Mouse (Mus musculus) gonadal fat pad, adult 2 months (tissue): ENCODE results near the gene Cobll1. TPM values are rescaled to one million over a fixed set of nuclear protein-coding genes. Genes with fewer than 3 reads are reported as not detected.
A peak's percentile ranks its signal among the peaks of the same experiment; 100 is the strongest.

Experiments
- DNase-seq: peaks from one replicate; pipeline ENCODE4 v3.0.0-alpha.2; 2012; ENCODE audit warnings: low read depth
- polyA plus RNA-seq: library from polyadenylated mRNA; depleted of rRNA; stranded (reverse); fragments of >200 nt; gene quantifications from 2 replicates; pipeline ENCODE4 v1.2.3, GENCODE M21; 2012

Cobll1 gene
- polyA plus RNA-seq, 1 experiment: 18.4 TPM

DNA sequence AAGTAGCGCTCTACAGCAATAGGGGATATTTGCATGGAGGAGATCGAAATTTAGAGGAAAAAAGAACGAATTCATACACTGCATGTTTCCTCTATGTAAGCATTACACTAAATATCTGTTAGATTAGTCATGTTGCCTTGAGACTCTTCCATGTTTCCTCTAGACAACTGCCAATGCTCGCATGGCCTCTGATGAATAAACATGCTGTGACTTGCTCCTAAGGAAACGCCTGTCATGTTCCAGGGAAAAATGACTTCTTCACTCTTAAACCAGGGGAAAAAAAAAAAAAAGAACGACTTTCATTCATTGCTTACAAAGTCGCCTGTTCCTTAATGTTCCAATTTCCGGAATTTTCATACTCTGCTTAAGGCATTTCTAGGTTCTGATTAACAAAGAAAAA is 2.1 kb downstream of the Cobll1 start:
- DNase-seq: peak; percentile 55

DNA sequence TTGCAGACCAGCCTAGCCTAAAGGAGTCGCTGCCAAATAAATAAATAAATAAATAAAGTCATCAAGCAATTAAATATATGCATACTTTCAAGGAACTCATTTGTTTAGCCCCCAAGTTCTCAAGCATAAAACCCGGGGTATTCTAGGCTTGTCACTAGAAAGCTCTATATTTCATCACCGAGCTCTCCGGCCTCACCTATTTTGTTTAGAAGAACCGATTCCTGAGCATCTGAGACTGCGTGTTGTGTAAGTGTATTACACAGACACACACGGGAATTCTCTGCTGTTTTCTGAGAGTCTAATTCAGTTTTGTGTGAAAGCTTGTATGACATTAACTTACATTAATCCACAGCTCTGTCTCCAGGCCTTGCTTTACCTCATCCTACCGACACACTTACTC is 2.6 kb downstream of the Cobll1 start:
- no peak for DNase-seq

DNA sequence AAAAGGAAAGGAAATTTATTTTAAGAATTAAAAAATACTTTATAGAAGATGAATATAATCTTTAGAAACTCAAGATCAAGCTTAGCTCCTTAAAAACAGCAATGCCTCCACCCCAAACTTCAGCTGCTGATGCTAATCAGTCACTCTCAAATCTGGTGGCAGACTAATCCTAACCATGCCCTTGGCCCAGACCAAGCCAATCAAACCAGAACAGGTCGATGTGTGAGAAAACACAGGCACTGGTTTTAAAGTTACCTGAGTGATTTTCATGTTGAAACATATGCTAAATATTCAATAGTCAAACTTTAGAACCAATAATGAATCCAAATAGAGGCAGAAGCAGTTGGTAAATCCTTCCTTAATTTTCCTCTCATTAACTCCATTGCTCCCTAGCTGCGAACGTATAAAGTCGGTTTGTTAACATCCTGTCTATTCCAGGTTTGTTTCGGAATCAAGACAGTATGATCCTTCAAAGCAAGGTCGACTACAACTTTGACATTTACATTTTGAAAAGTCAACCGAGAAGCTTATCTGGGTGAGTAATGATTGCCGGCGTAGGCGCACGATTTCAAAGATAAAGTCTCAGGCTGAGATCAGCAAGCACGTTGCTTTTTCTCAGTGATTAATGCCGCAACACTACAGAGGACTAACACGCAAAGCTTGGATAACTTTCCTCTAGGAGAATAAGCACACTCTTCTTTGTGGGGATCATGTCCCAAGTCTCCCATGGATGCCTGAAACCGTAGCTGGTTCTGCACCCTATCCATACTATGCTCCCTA is 6.3 kb downstream of the Cobll1 start:
- no peak for DNase-seq

DNA sequence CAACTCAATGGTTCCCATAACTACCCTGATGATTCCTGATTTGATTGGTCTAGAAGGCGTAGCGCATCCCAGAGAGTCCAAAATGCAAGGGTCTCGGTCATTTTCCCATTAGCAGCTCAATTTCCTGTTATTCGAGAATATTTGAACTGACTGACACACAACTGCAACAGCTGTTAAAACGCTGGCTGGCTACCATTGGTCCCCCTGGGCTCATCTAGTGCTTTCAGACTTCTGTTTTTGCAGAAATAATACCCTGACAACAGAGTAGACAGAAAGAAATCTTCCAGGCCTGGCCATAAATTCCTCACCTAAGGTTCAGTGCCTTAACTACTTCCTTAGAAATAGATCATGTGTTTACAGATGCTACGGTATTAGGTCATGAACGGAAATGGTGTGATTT is 10.8 kb downstream of the Cobll1 start:
- DNase-seq: no peak

DNA sequence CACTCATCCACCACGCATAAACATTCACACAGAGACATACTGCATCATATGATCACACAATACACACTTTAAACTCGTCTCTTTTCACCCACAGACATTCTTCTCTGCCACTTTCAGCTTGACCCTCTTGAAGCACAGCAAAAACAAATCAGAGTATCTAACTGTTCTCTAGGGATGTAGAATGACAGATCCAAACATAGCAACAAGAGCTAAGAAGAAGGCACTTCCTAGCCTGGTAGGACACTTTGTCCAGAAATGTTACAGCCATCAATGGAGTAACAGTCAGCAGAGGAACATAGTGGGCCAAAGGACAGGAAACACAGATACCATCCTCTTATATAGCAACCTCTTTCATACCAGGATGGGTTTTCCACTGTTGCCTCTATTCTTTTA is 11.3 kb downstream of the Cobll1 start:
- no peak for DNase-seq

DNA sequence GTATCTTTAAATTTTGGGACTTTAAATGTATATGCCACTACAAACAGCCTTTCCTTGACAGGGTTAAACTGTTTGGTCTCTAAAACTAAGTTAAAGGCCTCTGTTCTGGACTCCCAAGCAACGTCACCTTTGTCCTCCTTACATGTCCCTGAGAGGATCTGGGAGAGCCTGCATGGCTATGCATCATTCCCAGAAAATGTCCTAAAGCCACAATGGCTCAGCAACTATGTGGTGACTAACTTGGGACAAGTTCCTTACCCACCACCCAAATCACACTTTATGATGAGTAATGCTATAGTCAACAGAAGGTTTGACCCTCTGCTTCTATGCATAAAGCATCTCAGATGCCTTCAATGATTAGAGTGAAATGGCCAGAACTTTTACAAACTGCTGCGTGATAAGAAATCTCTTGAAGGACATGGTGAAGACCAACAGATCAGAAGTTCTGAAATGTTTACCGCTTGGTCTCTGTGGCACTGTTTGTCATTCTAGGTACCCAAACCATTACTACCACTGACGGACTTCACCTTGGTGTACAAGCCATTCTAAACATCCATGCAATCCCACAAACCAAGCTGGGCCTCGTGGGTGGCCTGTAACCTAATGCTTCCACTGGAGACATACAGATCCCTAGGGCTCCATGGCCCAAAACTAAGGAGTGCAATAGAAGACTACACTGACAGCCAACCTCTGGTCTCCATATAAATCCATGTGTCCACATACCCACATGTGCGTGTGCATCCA is 11.9 kb downstream of the Cobll1 start:
- DNase-seq: no peak

DNA sequence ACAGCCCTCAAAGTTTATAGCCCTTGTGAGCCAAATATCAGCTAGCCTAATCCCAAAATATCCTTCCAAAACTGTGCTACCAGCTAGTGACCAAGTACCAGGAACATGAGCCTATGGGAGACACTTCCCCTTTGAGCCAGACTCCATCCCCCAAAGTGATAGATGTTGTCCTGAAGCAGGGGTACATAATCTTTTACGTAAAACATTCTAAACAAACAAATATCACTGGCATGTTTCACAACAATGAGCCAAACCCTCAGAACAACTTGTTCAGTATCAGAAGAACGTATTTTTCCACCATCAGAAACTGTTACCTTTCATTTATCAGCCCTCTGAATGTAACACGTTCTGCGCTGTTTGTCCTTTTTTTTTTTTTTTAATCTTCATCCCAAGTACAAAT is 12.7 kb downstream of the Cobll1 start:
- no peak for DNase-seq

DNA sequence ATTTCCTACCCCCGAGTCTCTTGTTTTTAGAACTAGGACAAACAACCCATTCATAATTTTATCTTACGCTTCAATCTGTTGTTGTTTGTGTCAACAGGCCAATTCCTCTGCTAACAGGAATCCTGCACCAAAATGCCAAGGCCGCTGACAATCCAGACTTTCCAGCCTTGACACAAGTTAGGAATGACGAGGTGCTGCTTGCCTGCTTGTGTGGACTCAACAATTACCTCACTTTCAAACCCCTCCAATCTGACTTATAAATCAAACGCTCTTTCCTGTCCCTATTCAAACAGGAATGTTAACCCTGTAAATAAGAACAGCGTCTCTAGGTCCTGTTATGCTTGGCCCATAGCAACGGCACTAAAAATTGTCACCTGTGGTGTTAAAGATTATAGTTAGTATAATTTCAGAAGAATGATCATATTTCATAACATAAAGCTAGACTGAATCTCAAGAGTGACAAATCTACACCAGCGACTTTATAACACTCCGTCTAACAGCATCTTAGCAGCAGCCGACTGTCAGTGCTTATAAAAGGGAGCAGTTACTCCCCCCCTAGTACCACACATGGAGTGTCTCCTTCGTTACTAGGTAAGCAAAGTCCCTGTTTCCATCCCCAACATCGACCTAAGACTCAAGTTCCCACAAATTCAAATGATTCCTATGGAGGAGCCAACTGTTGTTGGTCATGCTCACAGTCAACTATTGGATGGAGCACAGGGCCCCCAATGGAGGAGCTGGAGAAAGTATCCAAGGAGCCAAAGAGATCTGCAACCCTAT is 15.1 kb downstream of the Cobll1 start:
- DNase-seq: no peak

DNA sequence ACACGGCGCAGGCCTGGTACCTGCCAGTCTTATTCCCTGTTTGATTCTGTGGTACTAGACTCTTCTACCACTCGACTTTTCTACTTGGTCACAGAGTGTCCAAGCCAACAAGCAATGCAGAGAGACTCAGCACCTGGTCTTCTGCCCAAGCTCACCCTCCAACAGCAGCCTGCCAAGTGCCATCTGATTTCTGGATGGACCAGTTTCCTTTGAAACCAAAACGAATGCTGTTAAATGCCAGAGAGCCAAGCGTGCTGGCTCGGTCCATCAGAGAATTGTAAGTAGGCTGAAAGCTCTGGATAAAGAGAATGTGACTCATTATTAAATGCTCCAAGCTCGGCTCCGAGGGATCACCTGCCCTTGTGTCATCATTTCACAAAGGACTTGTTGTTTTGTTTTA is 16.2 kb downstream of the Cobll1 start:
- no peak for DNase-seq

DNA sequence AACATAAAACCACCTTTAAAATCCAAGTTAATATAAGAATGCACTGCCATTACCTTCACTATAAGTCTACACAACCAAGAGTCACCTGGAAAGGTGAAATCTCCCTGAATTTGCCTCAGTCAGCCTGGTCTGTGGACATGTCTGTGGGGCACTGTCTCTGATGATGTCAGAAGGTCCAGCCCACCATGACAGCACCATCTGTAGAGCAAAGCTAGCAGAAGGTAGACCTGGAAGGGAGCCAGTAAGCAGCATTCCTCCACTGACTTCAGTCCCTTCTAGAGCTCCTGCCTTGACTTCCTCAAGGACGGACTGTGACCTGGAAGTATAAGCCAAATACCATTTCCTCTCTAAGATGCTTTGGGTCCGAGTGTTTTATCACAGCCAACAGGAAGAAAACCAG is 17.6 kb downstream of the Cobll1 start:
- no peak for DNase-seq

DNA sequence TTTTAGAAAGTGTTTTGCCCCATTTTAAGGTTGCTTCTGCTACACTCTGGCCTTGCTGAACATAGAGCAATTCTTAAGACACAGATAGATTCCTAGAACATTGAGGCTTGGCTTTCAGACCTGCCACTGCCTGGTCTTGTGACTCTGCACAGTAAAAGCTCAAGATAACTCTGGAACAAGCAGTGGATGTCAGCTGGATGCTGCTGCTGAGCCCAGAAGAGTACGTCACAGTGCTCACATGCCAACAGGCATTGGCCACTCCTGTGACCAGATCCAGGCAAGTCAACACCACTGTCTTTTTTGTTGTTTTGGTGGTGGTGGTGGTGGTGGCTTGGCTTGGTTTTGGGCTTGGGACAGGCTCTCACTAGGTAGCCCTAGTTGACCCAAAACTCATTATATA is 18.6 kb downstream of the Cobll1 start:
- DNase-seq: no peak

DNA sequence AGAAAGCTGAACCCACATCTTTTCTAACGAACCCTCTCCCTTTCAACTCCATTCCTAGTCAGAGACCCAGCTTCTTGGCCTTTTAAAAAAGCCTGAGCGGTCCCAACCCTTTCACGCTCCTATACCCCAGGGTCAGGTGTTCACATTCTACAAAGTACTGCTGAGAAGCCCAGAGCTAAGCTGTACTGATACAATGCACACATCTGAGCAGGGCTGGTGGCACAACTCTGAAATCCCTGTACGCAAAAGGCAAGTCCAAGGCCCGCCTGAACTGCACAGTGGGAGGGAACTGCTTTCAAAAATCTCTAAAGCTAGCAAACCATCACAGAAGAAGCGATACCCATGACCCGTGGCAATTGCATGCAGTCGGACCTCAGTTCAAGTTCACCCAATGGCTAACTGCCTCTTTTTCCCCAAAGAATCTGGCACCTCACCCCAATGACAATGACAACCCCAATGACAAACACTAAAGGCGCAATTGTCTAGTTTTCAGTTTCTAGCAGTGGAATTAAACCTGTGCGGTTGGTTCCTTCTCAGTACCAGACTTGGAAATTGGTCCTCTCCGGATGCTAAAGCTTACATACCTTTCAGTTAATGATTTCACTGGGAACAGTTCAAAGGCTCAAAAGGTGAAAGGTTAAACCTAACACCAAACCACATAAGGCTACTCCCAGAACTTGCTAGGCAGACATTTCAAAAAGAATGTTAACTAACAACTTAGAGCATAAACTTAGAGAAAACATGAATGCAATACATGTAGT is 19.6 kb downstream of the Cobll1 start:
- DNase-seq: no peak

DNA sequence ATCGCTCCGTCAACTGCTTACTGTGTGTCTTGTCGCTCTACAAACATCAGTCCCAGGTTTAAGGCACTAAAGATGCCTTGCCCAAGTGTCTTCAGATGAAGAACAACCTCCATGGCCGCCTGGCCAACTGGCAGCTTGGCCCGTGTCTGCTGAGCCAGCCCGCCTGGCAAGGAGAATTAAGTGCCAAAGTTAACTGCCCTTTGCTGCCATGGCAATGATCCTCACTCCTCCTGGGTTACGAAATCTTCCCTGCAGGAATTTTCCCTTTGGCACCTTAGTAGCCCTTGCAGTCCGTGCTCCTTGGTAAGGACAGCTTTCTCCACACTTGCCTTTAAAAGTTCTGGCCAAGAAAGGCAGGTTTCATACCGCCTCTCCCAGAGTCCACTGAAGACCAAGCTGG is 20.9 kb downstream of the Cobll1 start:
- no peak for DNase-seq

DNA sequence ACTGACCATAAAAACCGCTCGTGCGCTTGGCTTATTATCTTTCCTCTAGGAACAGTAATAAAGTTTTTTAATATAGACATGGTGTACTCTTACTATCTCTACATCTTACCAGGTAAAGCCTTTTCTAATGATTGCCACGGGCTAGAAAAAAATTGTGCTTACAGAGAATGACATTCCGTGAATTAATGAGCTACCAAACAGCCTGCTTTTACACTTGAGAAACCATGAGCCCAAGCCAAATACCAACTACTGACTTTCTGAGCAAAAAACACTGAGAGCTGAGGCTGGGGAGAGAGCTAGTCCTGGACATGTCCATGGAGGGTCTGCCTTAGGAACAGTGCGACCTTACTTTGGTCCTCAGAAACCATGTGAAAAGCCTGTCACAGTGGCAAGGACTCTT is 21.5 kb downstream of the Cobll1 start:
- DNase-seq: no peak

DNA sequence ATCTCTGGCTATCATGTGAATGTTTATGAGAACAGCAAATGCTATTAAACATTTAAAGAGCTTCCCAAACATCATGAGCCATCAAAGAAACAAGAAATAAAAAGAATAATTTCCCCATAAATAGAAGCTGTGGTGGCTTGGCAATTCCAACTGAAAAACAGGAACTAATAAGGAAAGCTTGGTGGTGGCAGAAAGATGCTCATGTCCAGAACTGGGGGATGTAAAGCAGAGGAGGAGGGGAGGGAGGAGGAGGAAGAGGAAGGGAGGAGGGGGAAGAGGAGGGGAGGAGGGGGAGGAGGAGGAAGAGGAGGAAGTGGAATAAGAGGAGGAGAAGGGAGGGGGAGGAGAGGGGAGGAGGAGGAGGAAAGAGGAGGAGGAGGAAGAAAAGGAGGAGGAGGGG is 23.0 kb downstream of the Cobll1 start:
- DNase-seq: no peak

DNA sequence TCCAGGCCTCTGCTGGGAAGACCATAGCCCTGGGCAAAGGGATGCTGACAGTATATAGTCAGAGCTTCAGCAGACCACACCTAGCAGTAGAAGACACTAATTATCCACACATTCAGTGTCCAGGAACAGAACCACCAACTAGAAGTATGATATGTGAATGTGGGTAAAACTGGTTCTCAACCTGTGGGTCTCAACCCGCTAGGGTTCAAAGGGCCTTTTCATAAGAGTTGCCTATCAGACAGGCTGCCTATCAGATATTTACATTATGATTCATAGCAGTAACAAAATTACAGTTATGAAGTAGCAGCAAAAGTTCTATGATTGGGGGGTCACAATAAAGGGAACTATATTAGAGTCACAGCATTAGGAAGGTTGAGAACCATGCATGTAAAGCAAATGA is 24.6 kb downstream of the Cobll1 start:
- no peak for DNase-seq

DNA sequence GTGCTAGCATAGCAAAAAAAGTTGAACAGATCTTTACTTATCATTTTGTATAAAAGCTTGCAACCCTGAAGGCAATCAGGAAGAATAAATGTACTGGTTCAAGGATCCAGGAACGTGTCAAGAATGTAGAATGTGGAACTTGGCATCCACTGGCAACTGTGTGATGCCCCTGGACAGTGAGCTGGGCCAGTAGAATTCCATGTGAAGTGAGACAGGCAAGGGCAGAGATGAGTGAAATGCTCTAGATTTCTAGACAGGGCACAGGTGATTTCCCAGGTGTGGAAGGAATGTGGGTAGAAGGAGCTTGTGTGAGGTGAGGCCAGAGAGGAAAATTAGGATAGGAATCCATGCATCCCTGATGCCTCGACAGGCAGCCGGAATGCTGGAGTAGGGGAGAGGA is 25.5 kb downstream of the Cobll1 start:
- DNase-seq: no peak

DNA sequence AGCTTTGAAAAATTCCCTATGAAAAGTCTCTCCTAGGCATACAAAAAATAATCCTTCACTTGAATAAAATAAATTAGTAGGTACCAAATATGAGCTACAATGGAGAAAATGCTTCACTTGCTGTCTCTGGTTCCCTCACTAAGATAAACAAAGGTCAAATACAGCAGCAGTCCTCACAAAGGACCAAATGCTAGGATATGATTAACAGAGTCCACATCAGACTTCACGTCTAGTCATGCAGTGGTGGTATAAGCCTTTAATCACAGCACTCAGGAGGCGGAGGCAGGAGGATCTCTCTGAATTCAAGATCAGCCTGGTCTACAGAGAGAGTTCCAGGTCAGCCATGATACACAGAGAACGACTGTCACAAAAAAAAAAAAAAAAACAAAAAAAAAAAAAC is 27.6 kb downstream of the Cobll1 start:
- DNase-seq: no peak

DNA sequence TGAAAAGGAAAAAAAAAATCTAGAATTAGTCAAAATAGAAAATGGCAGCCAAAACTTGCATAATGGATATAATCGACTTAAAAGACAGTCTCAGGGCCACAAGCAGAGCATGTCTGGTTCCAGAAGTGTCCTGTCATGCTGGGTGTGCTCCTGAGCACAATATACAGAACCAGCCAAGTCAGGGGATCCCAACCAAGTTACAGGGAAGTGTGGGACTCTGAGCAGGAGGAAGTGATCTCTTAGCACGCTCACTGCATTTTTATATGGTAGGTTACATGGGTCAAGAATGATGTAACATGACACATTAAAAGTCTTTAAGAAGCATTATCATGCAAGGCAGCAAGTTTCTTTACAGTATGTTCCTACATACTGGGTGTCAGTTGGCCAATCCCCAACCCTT is 31.5 kb downstream of the Cobll1 start:
- DNase-seq: no peak

DNA sequence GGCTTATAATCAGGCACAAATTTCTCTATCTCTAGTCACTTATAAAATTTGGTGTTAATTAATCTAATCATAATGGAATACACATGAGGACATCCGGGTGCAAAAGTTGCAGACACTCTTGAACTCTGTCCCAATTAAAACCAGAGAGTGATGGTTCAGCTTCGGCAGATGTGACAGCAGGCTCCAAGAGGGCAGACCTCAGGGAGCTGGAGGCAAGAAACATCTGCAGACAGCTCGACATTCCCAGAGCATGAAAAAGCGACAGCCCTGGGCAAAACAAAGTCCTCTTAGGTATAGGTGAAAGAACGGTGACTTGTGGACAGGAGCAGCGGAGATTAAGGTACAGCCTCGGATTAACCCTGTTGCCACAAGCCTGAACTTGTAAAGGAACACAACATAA is 35.5 kb downstream of the Cobll1 start:
- no peak for DNase-seq

DNA sequence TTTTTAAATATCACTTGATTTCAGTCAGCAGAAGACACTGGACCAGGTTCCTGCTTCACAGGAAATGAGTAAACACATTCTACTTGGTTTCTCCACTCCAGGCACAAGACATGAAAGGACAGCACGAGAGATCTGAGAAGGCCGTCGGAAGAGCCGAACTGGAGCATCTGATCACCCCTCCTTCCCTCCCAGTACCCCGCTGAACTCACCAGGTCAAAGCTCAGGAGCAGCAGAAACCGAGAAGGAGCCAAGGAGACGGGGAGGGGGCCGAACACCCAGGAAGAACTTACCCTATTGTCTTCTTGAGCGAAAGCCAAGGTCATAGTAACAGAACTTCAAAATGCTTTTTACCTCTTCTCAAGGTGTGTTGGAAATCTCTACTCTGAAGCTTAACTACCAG is 39.5 kb downstream of the Cobll1 start:
- no peak for DNase-seq

DNA sequence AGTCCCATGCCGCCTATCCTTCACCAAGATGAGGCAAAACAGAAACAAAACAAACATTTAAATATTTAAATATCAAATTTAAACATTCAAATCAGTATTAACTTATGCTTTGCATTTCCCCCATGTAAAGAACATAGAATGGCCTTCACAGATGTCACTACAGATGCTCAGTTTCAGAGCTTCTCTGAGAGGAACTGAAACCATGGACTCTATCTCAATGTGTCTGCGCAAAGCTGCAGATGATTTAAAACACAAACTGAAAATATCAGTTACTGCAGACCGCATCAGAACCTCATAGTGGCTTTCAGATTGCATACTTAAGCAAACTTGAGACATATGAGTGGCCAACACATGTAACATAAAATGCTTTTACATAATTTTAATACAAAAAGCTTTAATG is 40.6 kb downstream of the Cobll1 start:
- no peak for DNase-seq
